Mouse (Mus musculus) lung, postnatal 0 days (tissue): ENCODE data around the gene Fam83d. TPM values are rescaled to one million over a fixed set of nuclear protein-coding genes. Genes with fewer than 3 reads are reported as not detected.

ENCODE experiments used
- ATAC-seq: fragments of 200-750 bp; cut with Nextera tagmentation; 2 replicates; pipeline ENCODE4 v1.8.0; 2017; ENCODE audit warnings: moderate library complexity
- DNase-seq: peaks from one replicate; pipeline ENCODE4 v3.0.0-alpha.2; 2016; ENCODE audit warnings: low spot score
- H3K27ac ChIP-seq: fragments of 300-500 bp; sonication (generic); 2 replicates; pipeline ENCODE4 v1.5.1; 2014; ENCODE audit warnings: antibody characterized with exemption, mild to moderate bottlenecking, low read length, mixed read lengths
- H3K27me3 ChIP-seq: fragments of 300-500 bp; sonication (generic); replicated peaks from 2 replicates; pipeline ENCODE4 v1.6.1; 2014; ENCODE audit warnings: low read length, mixed read lengths; ENCODE audit not compliant: insufficient read depth
- H3K36me3 ChIP-seq: fragments of 300-500 bp; sonication (generic); 2 replicates; pipeline ENCODE4 v1.6.1; 2014; ENCODE audit warnings: low read length, mixed read lengths; ENCODE audit not compliant: insufficient read depth
- H3K4me1 ChIP-seq: fragments of 300-500 bp; sonication (generic); 2 replicates; pipeline ENCODE4 v1.6.1; 2014; ENCODE audit warnings: antibody characterized with exemption, low read depth, low read length, mixed read lengths; ENCODE audit not compliant: insufficient read depth
- H3K4me2 ChIP-seq: fragments of 300-500 bp; sonication (generic); replicated peaks from 2 replicates; pipeline ENCODE4 v1.6.1; 2014; ENCODE audit warnings: low read depth, mild to moderate bottlenecking, low read length, moderate library complexity, mixed read lengths
- H3K4me3 ChIP-seq: fragments of 300-500 bp; sonication (generic); 2 replicates; pipeline ENCODE4 v1.5.1; 2014; ENCODE audit warnings: low read depth, low read length
- H3K9ac ChIP-seq: fragments of 300-500 bp; sonication (generic); replicated peaks from 2 replicates; pipeline ENCODE4 v1.6.1; 2014; ENCODE audit warnings: low read depth, mild to moderate bottlenecking
- H3K9me3 ChIP-seq: fragments of 300-500 bp; sonication (generic); 2 replicates; pipeline ENCODE4 v1.6.1; 2016; ENCODE audit warnings: low read length, mixed read lengths
- CTCF ChIP-seq: IDR thresholded peaks from 2 replicates; pipeline ENCODE4 v1.5.1; 2016; ENCODE audit warnings: antibody characterized with exemption, mild to moderate bottlenecking
- EP300 ChIP-seq: IDR thresholded peaks from 2 replicates; pipeline ENCODE4 v1.6.1; 2016; ENCODE audit warnings: antibody characterized with exemption, mild to moderate bottlenecking, control low read depth
- WGBS: fragments of 180-500 bp; shearing (Covaris S2); extraction: QIAGEN DNeasy Blood & Tissue Kit; methylation state at CpG from one replicate; pipeline ENCODE4 v1.1.7; 2014; 5-methylcytosine and 5-hydroxymethylcytosine counted together
- polyA plus RNA-seq: library from polyadenylated mRNA; unstranded; fragments of >200 nt; fragmentation: Nextera tagmentation; extraction: Ambion mirVana; gene quantifications from 2 replicates; pipeline ENCODE4 v1.2.1, GENCODE M21; 2015

Fam83d gene
- polyA plus RNA-seq, 1 experiment from 2014 or later: 4.5 TPM

GRCm38 (mm10) chr2:158760231-158760630 lies 7.7 kb upstream of the Fam83d start:
- H3K9ac ChIP-seq: no peak overlapping the region
- WGBS: 62% methylated on average over 2 of the region's 2 CpGs
- no peak for ATAC-seq
- no peak overlapping the region for H3K4me2 ChIP-seq
- no peaks in the 10 kb centered on the region for H3K4me1 ChIP-seq
- DNase-seq: no peak
- H3K36me3 ChIP-seq: no peaks in the 10 kb centered on the region
- H3K27ac ChIP-seq: no peak overlapping the region
- no peak for TF ChIP-seq CTCF
- TF ChIP-seq EP300: no peak
- no peaks in the 10 kb centered on the region for H3K27me3 ChIP-seq
- no peak overlapping the region for H3K4me3 ChIP-seq
- H3K9me3 ChIP-seq: no peaks in the 10 kb centered on the region

- H3K4me1 ChIP-seq: no peaks in the 10 kb centered on the region; the same call in 1 of the 2 replicates
- TF ChIP-seq CTCF (no peak), EP300 (no peak)
- no peak overlapping the region for H3K9ac ChIP-seq
- no peak overlapping the region for H3K4me2 ChIP-seq
- H3K9me3 ChIP-seq: no peaks in the 10 kb centered on the region
- DNase-seq (no peak), ATAC-seq (no peak)
- H3K27me3 ChIP-seq: no peaks in the 10 kb centered on the region
- H3K36me3 ChIP-seq: no peaks in the 10 kb centered on the region
- WGBS: 71% methylated on average over 5 of the region's 5 CpGs
- no peak overlapping the region for H3K4me3 ChIP-seq
- H3K27ac ChIP-seq: no peak overlapping the region
These were observed 5.6 kb upstream of the Fam83d start for GRCm38 (mm10) chr2:158762339-158762738.

GRCm38 (mm10) chr2:158768350-158768749 lies 457 bp downstream of the Fam83d start:
- DNase-seq (peak; percentile 24), ATAC-seq (no peak)
- Histone ChIP-seq H3K27ac (no peak overlapping the region), H3K4me1 (peaks cover 18% of the 10 kb centered on the region), H3K4me2 (peak overlapping the region; percentile 100), H3K27me3 (no peaks in the 10 kb centered on the region), H3K4me3 (peak overlapping the region; percentile 57), H3K9ac (peak overlapping the region; percentile 32; the same call in 1 of the 2 replicates), H3K36me3 (no peaks in the 10 kb centered on the region), H3K9me3 (no peaks in the 10 kb centered on the region)
- no peak for TF ChIP-seq EP300
- TF ChIP-seq CTCF: no peak
- under 1% methylated on average over 36 of the region's 37 CpGs for WGBS

GRCm38 (mm10) chr2:158768771-158769170 lies 878 bp downstream of the Fam83d start:
- DNase-seq (no peak), ATAC-seq (no peak)
- H3K4me1 ChIP-seq: peaks cover 18% of the 10 kb centered on the region
- WGBS: 1% methylated on average over 5 of the region's 5 CpGs
- no peaks in the 10 kb centered on the region for H3K36me3 ChIP-seq
- no peaks in the 10 kb centered on the region for H3K9me3 ChIP-seq
- no peaks in the 10 kb centered on the region for H3K27me3 ChIP-seq
- H3K4me3 ChIP-seq: peak overlapping the region; percentile 57
- no peak for TF ChIP-seq CTCF
- no peak for TF ChIP-seq EP300
- no peak overlapping the region for H3K9ac ChIP-seq
- no peak overlapping the region for H3K27ac ChIP-seq
- H3K4me2 ChIP-seq: peak overlapping the region; percentile 100

GRCm38 (mm10) chr2:158770126-158770757 lies 2.3 kb downstream of the Fam83d start:
- no peak for ATAC-seq
- Histone ChIP-seq H3K36me3 (no peaks in the 10 kb centered on the region), H3K27ac (no peak overlapping the region), H3K4me3 (0 out of 2 replicates have a peak overlapping the region, but pooled peaks have one; percentile 2), H3K9ac (no peak overlapping the region), H3K4me1 (peaks cover 18% of the 10 kb centered on the region), H3K27me3 (no peaks in the 10 kb centered on the region), H3K4me2 (peak overlapping the region; percentile 48), H3K9me3 (no peaks in the 10 kb centered on the region)
- DNase-seq: peak; percentile 62
- TF ChIP-seq EP300 (no peak), CTCF (no peak)
- 5% methylated on average over 13 of the region's 13 CpGs for WGBS

GRCm38 (mm10) chr2:158771066-158771763 lies 3.3 kb downstream of the Fam83d start:
- Histone ChIP-seq H3K27me3 (no peaks in the 10 kb centered on the region), H3K27ac (no peak overlapping the region), H3K4me1 (peaks cover 18% of the 10 kb centered on the region), H3K36me3 (no peaks in the 10 kb centered on the region), H3K9me3 (no peaks in the 10 kb centered on the region), H3K9ac (no peak overlapping the region), H3K4me3 (no peak overlapping the region), H3K4me2 (no peak overlapping the region)
- ATAC-seq: no peak
- TF ChIP-seq CTCF (no peak), EP300 (no peak)
- DNase-seq: no peak
- 40% methylated on average over 11 of the region's 11 CpGs for WGBS
